Mouse (Mus musculus): ENCODE measurements around the gene Tapbp. TPM values are rescaled to one million over a fixed set of nuclear protein-coding genes. Genes with fewer than 3 reads are reported as not detected.

Gene Tapbp
- polyA plus RNA-seq, 1 experiment from 2014 or later, result 33.2 TPM

- 0 out of 2 replicates have a peak, but pooled peaks cover 10% of the 10 kb centered on the region for H3K36me3 ChIP-seq
- peak within 1 kb of the TSS; percentile 97 for H3K27ac ChIP-seq (replicated peaks)
- no peaks in the 10 kb centered on the region for H3K9me3 ChIP-seq
- WGBS, result under 1% methylated on average over 75 of the region's 80 CpGs
- peak within 1 kb of the TSS; percentile 88 for H3K9ac ChIP-seq
- no peaks in the 10 kb centered on the region for H3K27me3 ChIP-seq
- H3K4me1 ChIP-seq (replicated peaks), result peaks cover 29% of the 10 kb centered on the region
- H3K4me3 ChIP-seq, result peak within 1 kb of the TSS; percentile 93
- ATAC-seq (ENCODE audit: low FRiP score, low read depth), result peak; percentile 85
- peak within 1 kb of the TSS; percentile 99 for H3K4me2 ChIP-seq
These were observed 13.9 kb downstream of the Tapbp start, which contains the start of gene Rgl2 for GRCm38 (mm10) chr17:33929371-33930279. Rgl2 (plus strand) TSS chr17:33929543.

DNA sequence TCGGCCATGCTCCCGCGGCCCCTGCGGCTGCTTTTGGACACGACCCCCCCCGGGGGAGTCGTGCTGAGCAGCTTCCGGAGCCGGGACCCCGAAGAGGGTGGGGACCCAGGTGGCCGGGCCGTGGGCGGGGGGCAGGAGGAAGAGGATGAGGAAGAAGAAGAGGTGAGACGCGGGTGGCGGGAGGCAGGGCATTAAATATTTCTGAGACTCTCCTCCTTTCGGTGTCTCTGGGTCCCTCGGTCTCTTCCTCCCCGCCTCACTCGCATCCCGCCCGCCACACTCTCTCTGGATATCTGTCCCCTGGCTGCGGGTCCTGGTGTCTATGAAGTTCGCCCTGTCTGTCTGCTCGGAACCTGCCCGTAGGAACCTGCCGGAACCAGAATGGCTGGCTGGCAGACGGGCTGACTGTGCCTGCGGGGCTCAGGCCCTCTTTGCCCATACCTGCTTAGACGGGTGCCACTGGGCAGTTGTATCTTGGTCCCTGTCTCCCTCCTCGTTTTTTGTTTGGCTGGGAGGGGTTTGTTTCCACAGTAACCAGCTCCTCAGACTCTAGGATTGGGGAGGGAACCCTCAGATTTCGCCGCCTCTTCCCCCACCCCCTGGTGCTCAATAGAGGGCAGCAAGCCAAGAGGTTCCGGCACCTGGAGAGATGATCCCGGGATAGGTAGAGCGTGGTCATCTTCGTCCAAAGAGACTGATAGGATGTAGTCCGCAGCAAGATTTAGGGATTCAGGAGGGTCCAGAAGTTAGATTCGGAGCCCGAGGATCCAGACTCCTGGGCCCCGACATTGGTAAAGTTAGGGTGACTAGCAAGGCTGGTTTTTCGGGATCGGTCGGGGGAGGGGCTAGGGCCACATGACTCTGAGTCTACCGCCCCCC, 14.8 kb downstream of the Tapbp start:
- Histone ChIP-seq H3K27me3 (no peaks in the 10 kb centered on the region), H3K36me3 (0 out of 2 replicates have a peak, but pooled peaks cover 10% of the 10 kb centered on the region), H3K9me3 (no peaks in the 10 kb centered on the region), H3K27ac (replicated peaks) (peak overlapping the region; percentile 97), H3K9ac (peak overlapping the region; percentile 88), H3K4me1 (replicated peaks) (peaks cover 29% of the 10 kb centered on the region), H3K4me3 (peak overlapping the region; percentile 93), H3K4me2 (peak overlapping the region; percentile 99)
- peak; percentile 16; the same call in 1 of the 2 replicates for ATAC-seq (ENCODE audit: low FRiP score, low read depth)
- under 1% methylated on average over 40 of the region's 45 CpGs for WGBS

DNA sequence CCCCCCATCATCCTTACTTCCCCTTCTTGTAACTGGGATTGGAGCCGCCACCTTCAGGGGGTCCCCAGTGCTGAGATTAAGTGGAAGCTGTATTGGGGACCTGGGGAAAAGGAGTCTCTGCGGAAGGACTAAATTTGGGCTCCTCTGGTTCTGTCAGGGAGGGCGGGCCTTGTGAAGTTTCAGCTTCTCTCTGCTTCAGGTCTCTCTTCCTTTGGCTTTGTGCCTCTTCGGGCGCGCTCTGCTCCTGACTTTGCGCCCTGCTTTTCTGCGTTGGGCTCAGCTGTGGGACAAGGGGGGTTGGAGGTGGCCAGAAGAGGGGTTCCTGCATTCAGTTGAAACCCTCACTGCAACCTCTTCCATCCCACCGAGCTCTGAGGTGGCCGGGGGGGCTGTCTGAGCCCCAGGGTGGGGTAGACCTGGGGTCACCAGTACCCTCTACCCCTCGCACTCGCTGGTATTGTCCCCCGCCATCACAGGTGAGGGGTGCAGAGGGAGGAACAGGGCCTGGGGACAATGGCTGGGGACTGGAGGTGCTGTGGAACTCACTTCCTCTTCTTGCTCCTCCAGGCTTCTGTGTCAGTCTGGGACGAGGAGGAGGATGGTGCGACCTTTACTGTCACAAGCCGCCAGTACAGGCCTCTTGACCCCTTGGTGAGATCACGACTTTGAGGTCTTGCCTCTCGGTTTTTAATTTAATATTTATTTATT, 15.6 kb downstream of the Tapbp start:
- Histone ChIP-seq H3K9ac (peak overlapping the region; percentile 88), H3K27me3 (no peaks in the 10 kb centered on the region), H3K4me3 (peak overlapping the region; percentile 93), H3K4me1 (replicated peaks) (peaks cover 29% of the 10 kb centered on the region), H3K9me3 (no peaks in the 10 kb centered on the region), H3K27ac (replicated peaks) (peak overlapping the region; percentile 7; the same call in 1 of the 2 replicates), H3K36me3 (0 out of 2 replicates have a peak, but pooled peaks cover 10% of the 10 kb centered on the region), H3K4me2 (peak overlapping the region; percentile 99)
- WGBS, result 43% methylated on average over 18 of the region's 18 CpGs
- ATAC-seq (ENCODE audit: low FRiP score, low read depth), result no peak

DNA sequence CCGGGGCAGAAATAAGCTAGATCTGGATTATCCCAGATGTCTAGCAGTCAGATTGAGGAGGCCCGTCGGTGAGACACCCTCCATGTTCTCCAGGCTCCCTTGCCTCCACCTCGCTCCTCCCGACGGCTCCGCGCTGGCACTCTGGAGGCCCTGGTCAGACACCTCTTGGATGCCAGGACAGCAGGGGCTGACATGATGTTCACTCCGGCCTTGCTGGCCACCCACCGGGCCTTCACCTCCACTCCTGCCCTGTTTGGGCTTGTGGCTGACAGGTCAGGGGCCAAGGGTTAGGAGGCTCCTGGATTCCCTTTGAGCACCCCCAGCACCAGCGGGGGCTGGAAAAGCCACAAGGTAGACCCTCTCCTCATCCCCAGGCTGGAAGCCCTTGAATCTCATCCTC, 16.2 kb downstream of the Tapbp start:
- Histone ChIP-seq H3K4me1 (replicated peaks) (peaks cover 29% of the 10 kb centered on the region), H3K9ac (no peak overlapping the region), H3K9me3 (no peaks in the 10 kb centered on the region), H3K27ac (replicated peaks) (no peak overlapping the region), H3K4me2 (peak overlapping the region; percentile 99; the same call in 1 of the 2 replicates), H3K36me3 (peaks cover 14% of the 10 kb centered on the region; the same call in 1 of the 2 replicates), H3K4me3 (no peak overlapping the region), H3K27me3 (no peaks in the 10 kb centered on the region)
- WGBS, result 94% methylated on average over 11 of the region's 11 CpGs
- ATAC-seq (ENCODE audit: low FRiP score, low read depth), result no peak

DNA sequence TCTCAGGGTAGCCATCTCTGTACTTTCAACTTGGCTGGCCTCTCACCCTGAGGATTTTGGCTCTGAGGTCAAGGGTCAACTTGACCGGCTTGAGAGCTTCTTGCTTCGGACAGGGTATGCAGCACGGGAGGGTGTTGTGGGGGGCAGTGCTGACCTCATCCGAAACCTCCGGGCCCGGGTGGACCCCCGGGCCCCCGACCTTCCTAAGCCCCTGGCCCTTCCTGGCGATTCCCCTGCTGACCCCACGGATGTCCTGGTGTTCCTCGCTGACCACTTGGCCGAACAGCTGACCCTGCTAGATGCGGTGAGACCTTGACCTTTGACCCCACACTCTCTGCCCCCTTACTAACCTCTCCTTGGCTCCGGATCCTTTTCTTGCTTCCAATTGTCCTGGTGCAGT, 16.7 kb downstream of the Tapbp start:
- no peak overlapping the region for H3K9ac ChIP-seq
- WGBS, result 93% methylated on average over 14 of the region's 14 CpGs
- peaks cover 17% of the 10 kb centered on the region; the same call in 1 of the 2 replicates for H3K36me3 ChIP-seq
- H3K27me3 ChIP-seq, result no peaks in the 10 kb centered on the region
- H3K4me2 ChIP-seq, result no peak overlapping the region
- no peak overlapping the region for H3K27ac ChIP-seq (replicated peaks)
- no peak for ATAC-seq (ENCODE audit: low FRiP score, low read depth)
- H3K4me3 ChIP-seq, result no peak overlapping the region
- H3K9me3 ChIP-seq, result no peaks in the 10 kb centered on the region
- H3K4me1 ChIP-seq (replicated peaks), result peaks cover 29% of the 10 kb centered on the region

- no peaks in the 10 kb centered on the region for H3K9me3 ChIP-seq
- H3K4me1 ChIP-seq (replicated peaks), result peaks cover 26% of the 10 kb centered on the region
- H3K4me3 ChIP-seq, result no peak overlapping the region
- H3K9ac ChIP-seq, result no peak overlapping the region
- H3K4me2 ChIP-seq, result no peak overlapping the region
- no peaks in the 10 kb centered on the region for H3K27me3 ChIP-seq
- H3K36me3 ChIP-seq, result peaks cover 14% of the 10 kb centered on the region; the same call in 1 of the 2 replicates
- no peak overlapping the region for H3K27ac ChIP-seq (replicated peaks)
- ATAC-seq (ENCODE audit: low FRiP score, low read depth), result no peak
- 91% methylated on average over 15 of the region's 15 CpGs for WGBS
These were observed 17.3 kb downstream of the Tapbp start for GRCm38 (mm10) chr17:33932970-33933369.

- Histone ChIP-seq H3K27ac (replicated peaks) (no peak overlapping the region), H3K36me3 (peaks cover 14% of the 10 kb centered on the region; the same call in 1 of the 2 replicates), H3K27me3 (no peaks in the 10 kb centered on the region), H3K9me3 (no peaks in the 10 kb centered on the region), H3K4me2 (no peak overlapping the region), H3K4me1 (replicated peaks) (peaks cover 22% of the 10 kb centered on the region), H3K9ac (no peak overlapping the region), H3K4me3 (no peak overlapping the region)
- 88% methylated on average over 21 of the region's 21 CpGs for WGBS
- no peak for ATAC-seq (ENCODE audit: low FRiP score, low read depth)
These were observed 19.8 kb downstream of the Tapbp start for GRCm38 (mm10) chr17:33935422-33936055.

DNA sequence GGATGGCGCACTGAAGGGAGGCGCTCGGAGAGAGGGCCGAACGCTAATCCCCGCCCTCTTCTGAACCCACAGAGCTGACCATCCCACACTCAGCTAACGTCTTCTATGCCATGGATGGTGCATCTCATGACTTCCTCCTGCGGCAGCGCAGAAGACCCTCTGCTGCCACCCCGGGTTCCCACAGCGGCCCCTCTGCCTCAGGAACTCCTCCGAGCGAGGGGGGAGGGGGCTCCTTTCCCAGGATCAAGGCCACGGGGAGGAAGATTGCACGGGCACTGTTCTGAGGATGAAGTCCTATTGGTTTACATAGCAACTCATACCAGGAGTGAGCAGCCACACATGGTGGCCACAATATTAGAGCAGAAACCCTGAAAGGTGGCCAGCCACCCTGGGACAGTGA, 21.3 kb downstream of the Tapbp start:
- H3K4me1 ChIP-seq (replicated peaks), result peaks cover 23% of the 10 kb centered on the region
- ATAC-seq (ENCODE audit: low FRiP score, low read depth), result no peak
- H3K9ac ChIP-seq, result no peak overlapping the region
- no peak overlapping the region for H3K4me2 ChIP-seq
- WGBS, result 88% methylated on average over 15 of the region's 15 CpGs
- no peak overlapping the region for H3K27ac ChIP-seq (replicated peaks)
- H3K9me3 ChIP-seq, result no peaks in the 10 kb centered on the region
- no peak overlapping the region for H3K4me3 ChIP-seq
- H3K27me3 ChIP-seq, result no peaks in the 10 kb centered on the region
- peaks cover 14% of the 10 kb centered on the region; the same call in 1 of the 2 replicates for H3K36me3 ChIP-seq

GRCm38 (mm10) chr17:33938783-33939182, 23.1 kb downstream of the Tapbp start:
- WGBS, result 86% methylated on average over 11 of the region's 11 CpGs
- H3K9ac ChIP-seq, result no peak overlapping the region
- H3K9me3 ChIP-seq, result no peaks in the 10 kb centered on the region
- ATAC-seq (ENCODE audit: low FRiP score, low read depth), result no peak
- H3K36me3 ChIP-seq, result peaks cover 11% of the 10 kb centered on the region; the same call in 1 of the 2 replicates
- peaks cover 23% of the 10 kb centered on the region for H3K4me1 ChIP-seq (replicated peaks)
- H3K27me3 ChIP-seq, result no peaks in the 10 kb centered on the region
- no peak overlapping the region for H3K27ac ChIP-seq (replicated peaks)
- H3K4me2 ChIP-seq, result peak overlapping the region; percentile 97
- H3K4me3 ChIP-seq, result peak overlapping the region; percentile 85; the same call in 1 of the 2 replicates

- Histone ChIP-seq H3K36me3 (peaks cover 21% of the 10 kb centered on the region), H3K27me3 (no peaks in the 10 kb centered on the region), H3K4me2 (peak within 1 kb of the TSS; percentile 97), H3K27ac (replicated peaks) (peak within 1 kb of the TSS; percentile 57), H3K4me1 (replicated peaks) (peaks cover 23% of the 10 kb centered on the region), H3K9ac (peak within 1 kb of the TSS; percentile 80), H3K9me3 (no peaks in the 10 kb centered on the region), H3K4me3 (peak within 1 kb of the TSS; percentile 85)
- WGBS, result under 1% methylated on average over 36 of the region's 36 CpGs
- peak; percentile 91 for ATAC-seq (ENCODE audit: low FRiP score, low read depth)
These were observed 24.6 kb downstream of the Tapbp start, which contains the start of the genes Pfdn6 and Wdr46 for GRCm38 (mm10) chr17:33940206-33940805. Pfdn6 (minus strand) TSS chr17:33940343. Wdr46 (plus strand) TSS chr17:33940660.
